In the genomic region with DNA sequence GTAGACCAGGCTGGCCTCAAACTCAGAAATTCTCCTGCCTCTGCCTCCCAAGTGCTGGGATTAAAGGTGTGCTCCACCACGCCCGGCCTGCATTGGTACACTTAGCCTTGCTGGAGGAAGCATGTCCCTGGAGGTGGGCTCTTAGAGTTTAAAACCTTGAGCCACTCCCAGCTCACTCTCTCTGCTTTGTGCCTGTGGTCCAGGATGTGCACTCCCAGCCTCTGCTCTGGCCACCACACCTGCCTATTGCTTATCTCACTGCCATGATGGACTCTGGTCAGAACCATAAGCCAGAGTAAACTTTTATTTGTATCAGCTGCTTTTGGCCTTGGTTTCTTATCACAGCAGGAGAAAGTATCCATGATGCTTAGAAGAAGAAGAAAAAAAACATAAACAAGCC, we compare ENCODE assay signal across 21 mouse cellular contexts. TPM values are rescaled to one million over a fixed set of nuclear protein-coding genes. Genes with fewer than 3 reads are reported as not detected.
"Had no signal": no experiment of that assay in that cellular context is flagged by ENCODE, and none has a peak within 500 bp of the region (broad histone marks: within the 10 kb centered on the region; RNA-seq: fewer than 3 reads in every experiment).

No protein-coding gene starts in this region.

- ATAC-seq: liver, postnatal 0 days; lung, postnatal 0 days; midbrain, embryonic 13.5 days; midbrain, embryonic 15.5 days had no signal

- H3K9me3 ChIP-seq: lung, embryonic 15.5 days; midbrain, embryonic 13.5 days; midbrain, embryonic 15.5 days; neural tube, embryonic 12.5 days had no signal

- H3K9ac ChIP-seq: liver, postnatal 0 days; lung, embryonic 15.5 days; midbrain, embryonic 13.5 days; midbrain, embryonic 15.5 days; neural tube, embryonic 12.5 days had no signal

- H3K4me1 ChIP-seq: lung, embryonic 15.5 days; megakaryocyte, embryonic 14.5 days; midbrain, embryonic 15.5 days; neural tube, embryonic 12.5 days had no signal

- H3K4me2 ChIP-seq: lung, embryonic 15.5 days; midbrain, embryonic 11.5 days; midbrain, embryonic 13.5 days; midbrain, embryonic 15.5 days; neural tube, embryonic 12.5 days had no signal

- H3K27ac ChIP-seq: lung, embryonic 15.5 days; macrophage; midbrain, embryonic 13.5 days; midbrain, embryonic 15.5 days; neural tube, embryonic 12.5 days had no signal

- H3K27me3 ChIP-seq: lung, embryonic 15.5 days; midbrain, embryonic 13.5 days; midbrain, embryonic 15.5 days; neural tube, embryonic 12.5 days had no signal

- H3K36me3 ChIP-seq: lung, embryonic 15.5 days; midbrain, embryonic 13.5 days; midbrain, embryonic 15.5 days; neural tube, embryonic 12.5 days had no signal

- DNase-seq: liver, postnatal 0 days; lung, adult 2 months; lung, postnatal 14 days; lung, postnatal 36 days; right cerebral cortex, postnatal 14 days; spleen, adult 18-20 months; thymus, adult 18-20 months; thymus, postnatal 14 days; thymus, postnatal 4 days had no signal

- H3K4me3 ChIP-seq: lung, embryonic 15.5 days; megakaryocyte, embryonic 14.5 days; midbrain, embryonic 13.5 days; midbrain, embryonic 15.5 days; neural tube, embryonic 12.5 days had no signal

RNA-seq across cellular contexts. Expression of a gene that starts 40.7 kb away (rescaled TPM):
- total RNA-seq: megakaryocyte progenitor cell, adult 5-6 weeks; monocyte, adult 5-6 weeks had no signal
- polyA plus RNA-seq: liver, postnatal 0 days; macrophage; midbrain, embryonic 11.5 days; neural tube, embryonic 12.5 days; neural tube, embryonic 14.5 days; stomach, embryonic 14.5 days had no signal
